Mouse (Mus musculus): ENCODE results near the gene Hoxa9.

Gene Hoxa9

GRCm38 (mm10) chr6:52182030-52182429, 48.9 kb downstream of the Hoxa9 start:
- DNase-seq (ENCODE audit: low spot score): no peak

- no peak for DNase-seq (ENCODE audit: low spot score)
Measured at GRCm38 (mm10) chr6:52180726-52181125, 50.2 kb downstream of the Hoxa9 start.

GRCm38 (mm10) chr6:52180213-52180710, 50.6 kb downstream of the Hoxa9 start:
- no peak for DNase-seq (ENCODE audit: low spot score)

- no peak for DNase-seq (ENCODE audit: low spot score)
Measured at GRCm38 (mm10) chr6:52179690-52180089, 51.2 kb downstream of the Hoxa9 start.

GRCm38 (mm10) chr6:52178918-52179665, 51.8 kb downstream of the Hoxa9 start:
- DNase-seq (ENCODE audit: low spot score): no peak

GRCm38 (mm10) chr6:52177806-52178205, 53.1 kb downstream of the Hoxa9 start:
- no peak for DNase-seq (ENCODE audit: low spot score)

GRCm38 (mm10) chr6:52177061-52177735, 53.7 kb downstream of the Hoxa9 start, which contains the start of gene 5730596B20Rik:
Gene 5730596B20Rik, plus strand, starts transcription at chr6:52177498.
- DNase-seq (ENCODE audit: low spot score): no peak

- no peak for DNase-seq (ENCODE audit: low spot score)
Measured at GRCm38 (mm10) chr6:52176391-52176790, 54.5 kb downstream of the Hoxa9 start.

GRCm38 (mm10) chr6:52175864-52176263, 55.0 kb downstream of the Hoxa9 start:
- DNase-seq (ENCODE audit: low spot score): no peak

- DNase-seq (ENCODE audit: low spot score): no peak
Measured at GRCm38 (mm10) chr6:52174968-52175751, 55.7 kb downstream of the Hoxa9 start.

GRCm38 (mm10) chr6:52173648-52174047, 57.2 kb downstream of the Hoxa9 start:
- no peak for DNase-seq (ENCODE audit: low spot score)

All from urinary bladder, postnatal 25 days (tissue).